Mouse (Mus musculus) spleen, postnatal 14 days (tissue): ENCODE measurements around the gene Copb1.
A peak's percentile ranks its signal among the peaks of the same experiment; 100 is the strongest.
"Not testable (repeated sequence)": the region's sequence is repeated elsewhere in the genome, so short reads cannot be mapped to it uniquely, and the experiment has no call there.

Experiments used
- DNase-seq, 2 experiments: peaks; one replicate each; pipeline ENCODE4 v3.0.0; 2021 to 2022; ENCODE audit warnings: low spot score in 2 of 2

The Copb1 gene

DNA sequence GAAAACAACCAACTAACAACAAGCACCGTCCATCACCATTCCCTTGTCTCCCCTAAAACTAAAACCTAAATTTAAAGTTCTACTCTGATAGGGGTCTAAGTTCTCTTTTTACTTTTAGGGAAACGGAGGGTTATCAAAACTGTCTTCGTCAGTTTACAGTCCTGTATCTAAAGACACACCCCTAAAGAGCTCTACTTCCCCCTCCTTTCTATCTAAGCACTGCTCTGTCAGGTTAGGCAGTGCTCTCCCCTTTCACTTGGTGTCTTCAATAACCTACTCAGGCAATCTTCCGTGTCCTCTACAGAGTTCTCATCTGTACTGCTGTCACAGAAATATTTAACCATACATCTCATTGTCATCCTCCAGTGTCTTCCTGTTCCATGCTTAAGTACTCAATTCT, 34.1 kb downstream of the Copb1 start:
- DNase-seq: no peak

DNA sequence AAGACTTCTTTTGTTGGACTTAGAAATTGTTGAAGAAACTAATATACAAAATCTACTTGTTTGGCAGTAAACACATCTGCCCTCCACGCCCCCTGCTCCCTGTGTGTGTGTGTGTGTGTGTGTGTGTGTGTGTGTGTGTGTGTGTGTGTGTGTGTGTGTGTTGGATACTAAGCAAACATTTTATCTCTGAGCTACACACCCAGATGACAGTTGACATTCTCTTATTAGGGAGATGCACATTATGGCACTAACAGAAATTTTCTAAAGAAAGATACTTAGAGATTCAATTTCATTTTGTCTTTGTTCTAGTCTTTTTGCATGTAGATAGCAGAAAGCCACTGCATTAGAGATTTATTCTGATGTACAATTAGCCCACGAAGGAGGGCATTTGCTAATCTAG, 37.6 kb downstream of the Copb1 start:
- no peak for DNase-seq

DNA sequence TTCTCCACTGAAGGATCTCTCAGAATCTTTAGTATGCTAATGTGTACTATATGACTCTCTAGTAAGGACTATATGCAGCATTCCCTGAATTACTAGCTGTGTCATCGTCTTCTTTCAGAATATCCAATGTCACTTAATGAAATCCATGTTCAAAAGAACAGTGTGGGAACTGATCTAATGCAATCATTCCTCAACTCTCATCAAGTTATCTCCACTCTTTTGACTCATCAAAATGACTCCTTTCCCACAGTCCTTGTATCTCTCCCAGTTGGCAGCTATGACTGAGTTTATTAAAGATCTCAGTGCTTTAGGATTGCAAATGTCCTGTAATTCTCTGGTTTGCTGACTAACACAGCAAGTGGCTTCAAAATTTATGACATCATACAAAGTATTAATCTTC, 40.1 kb downstream of the Copb1 start:
- DNase-seq: no peak

DNA sequence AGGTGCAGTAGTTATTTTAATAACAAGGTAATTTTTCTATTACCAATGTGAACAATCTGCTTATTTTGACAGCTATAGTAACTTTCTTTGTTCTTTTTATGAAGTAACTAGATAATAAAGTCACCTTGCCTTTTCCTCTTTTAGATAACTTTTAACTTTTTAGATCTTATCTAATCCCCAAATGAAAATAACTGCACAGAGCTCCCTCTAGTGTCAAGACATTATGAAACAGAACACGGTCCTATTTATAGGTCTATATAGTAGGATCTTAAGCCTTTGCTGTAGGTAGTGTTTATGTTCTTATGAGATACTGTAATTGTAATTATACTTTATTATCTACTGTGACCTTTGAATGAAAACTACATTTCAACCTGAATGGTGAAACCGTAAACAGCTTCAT, 41.0 kb downstream of the Copb1 start:
- no peak for DNase-seq

DNA sequence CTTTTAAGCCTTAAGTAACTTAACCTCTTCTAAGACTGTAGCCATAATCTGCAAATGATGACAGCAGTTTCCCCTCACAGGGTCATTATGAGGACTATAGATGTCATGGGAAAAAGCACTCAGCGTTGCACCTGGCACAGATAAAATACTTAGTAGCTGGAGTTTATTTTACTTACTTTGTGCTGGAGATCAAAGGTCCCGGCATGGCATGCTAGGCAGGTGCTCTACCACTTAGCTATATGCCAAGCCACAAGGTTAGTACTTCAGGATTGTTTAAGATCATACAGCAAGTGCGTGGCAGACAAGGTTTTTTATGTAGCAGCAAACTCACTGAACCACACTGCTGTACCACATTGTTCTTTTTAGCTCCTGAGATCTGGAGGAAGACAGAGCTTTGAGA, 43.9 kb downstream of the Copb1 start:
- DNase-seq: no peak

DNA sequence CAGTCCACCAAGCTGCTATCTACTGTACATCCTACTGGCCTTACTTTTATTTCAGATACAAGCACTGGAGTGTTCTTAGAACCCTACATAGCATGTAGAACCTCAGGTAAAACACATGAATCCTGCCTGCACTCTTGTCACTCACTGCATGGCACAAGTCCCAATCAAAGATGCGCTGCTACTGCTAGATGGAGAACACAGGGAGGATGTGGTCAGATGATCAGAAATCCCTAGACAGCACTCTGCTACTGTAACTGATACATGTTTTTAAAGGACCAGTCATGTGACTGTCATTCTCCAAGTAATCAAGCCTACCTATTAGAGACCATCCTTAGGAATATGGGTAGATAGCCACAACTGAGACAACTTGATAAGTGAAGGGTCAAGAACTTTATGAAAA, 44.7 kb downstream of the Copb1 start:
- DNase-seq: no peak

DNA sequence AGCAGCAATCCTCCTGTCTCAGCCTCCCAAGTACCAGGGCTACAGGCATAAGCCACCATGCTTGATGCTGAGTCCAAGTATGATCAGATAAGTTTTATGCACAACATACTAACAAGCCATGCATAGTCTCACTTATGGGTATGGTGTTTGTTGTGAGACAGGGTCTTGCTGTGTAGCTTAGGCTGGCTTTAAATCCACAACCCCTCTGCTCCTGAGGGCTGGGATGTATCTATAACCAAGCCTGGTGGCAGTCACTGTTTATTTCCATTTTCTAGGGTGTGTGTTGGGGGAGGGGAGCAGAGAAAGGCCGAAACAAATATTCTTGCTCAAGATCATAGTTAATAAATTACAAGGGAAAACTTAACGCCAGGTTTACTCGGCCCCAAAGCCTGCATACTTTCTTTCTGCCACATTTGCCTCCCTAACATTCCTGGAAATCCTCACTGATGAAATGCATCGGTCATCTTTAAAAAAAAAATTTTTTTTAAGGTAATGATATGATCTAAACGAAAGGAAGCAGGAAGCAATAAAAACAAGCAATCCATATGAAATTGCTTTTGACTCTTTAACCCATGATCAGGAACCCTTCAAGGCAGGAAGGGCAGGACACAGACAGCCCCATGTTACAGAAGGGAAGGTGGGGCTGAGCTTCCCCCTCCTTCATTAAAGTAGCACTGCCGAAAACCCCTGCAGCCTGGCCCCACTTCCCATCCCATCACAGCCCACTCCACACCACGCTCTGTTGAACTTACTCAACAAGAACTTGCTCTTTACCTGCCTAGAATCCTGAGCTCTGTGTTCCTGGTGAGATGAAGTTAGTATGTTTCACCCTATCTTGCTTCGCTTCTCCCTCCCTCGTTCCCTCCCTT, 50.8 kb downstream of the Copb1 start:
- DNase-seq: no peak

DNA sequence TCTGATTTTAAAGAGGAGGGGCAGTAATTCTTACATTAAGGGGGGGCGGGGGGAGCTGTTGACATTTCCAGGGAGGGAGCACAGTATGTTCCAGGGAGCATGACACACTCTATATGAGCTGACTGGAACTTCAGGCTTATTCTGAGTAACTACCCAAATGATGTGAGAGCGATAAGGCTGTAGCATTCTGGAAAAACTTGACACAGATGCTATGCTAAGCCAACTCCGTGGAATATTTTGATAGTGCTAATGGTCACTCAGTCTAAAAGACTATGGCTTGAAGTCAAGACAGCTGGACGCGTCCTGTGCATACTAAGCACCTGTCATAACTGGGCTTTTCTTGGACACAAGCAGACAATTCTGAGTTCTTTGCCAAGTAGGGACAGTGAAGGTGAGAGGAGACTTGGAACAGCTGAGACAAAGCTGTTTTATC, 51.5 kb downstream of the Copb1 start:
- DNase-seq: no peak

DNA sequence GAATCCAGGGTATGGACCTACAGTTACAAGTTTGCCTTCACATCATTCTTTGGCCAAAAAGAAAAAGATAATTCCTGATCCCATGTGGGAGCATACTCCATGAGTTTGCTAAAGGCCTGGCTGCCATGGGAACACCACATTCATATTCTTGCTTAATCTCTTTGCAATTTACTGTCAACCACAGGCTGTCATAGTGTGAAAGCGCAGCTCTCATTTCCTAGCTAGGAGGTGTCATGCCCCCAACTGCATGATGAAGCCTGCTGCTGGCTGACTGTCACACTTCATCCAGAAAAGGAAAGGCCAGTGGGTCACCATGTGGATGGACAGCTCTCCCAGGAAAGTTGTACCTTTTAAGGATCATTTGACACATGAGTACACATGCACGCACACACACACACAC, 53.9 kb downstream of the Copb1 start:
- no peak for DNase-seq

DNA sequence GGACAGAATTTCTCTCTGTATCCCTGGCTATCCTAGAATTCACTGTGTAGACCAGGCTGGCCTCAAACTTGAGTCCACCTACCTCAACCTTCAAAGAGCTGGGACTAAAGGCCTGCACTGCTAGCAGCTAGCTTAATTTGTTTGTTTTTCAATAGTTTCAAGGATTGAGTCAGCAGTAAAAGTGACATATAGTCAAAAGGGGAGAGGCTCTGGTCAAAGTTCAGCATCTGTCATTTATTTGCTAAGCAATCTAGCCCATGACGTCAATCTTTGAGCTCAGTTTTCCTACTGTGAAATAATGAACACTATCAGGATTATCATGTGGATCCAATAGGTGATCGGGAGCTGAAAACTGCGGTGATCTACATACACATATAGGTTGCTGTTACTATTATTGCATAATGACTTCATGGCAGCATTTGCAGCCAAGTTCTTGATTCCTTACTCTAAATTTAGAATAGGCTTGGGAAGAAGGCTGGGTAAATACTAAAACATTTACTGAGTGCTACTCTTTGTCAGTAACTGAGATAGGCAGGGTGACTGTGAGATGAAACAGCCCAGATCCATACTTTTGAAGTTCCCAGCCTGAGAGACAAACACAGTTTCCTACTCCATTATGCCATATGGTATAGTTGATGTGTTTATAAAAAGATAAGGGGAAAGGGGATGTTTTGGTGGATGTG, 54.9 kb downstream of the Copb1 start:
- DNase-seq: no peak

DNA sequence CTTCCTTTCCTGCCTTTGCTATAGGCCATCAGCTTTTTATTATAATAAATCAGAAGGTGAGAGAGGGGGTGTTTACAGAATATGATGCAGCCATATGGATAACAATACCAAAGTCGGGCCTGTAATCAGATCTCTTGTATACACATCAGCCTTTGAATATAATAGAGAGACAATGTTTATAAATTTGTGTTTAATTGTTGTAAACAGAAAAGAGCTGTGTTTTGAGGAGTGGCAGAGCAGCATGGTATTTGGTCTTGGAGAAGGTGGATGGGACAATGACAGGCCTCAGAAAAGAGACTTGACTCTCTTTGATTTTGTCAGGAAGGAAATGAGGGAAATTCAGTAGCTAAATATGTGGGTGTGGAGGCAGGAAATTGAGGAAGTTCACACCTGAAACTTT, 56.3 kb downstream of the Copb1 start:
- DNase-seq: no peak

DNA sequence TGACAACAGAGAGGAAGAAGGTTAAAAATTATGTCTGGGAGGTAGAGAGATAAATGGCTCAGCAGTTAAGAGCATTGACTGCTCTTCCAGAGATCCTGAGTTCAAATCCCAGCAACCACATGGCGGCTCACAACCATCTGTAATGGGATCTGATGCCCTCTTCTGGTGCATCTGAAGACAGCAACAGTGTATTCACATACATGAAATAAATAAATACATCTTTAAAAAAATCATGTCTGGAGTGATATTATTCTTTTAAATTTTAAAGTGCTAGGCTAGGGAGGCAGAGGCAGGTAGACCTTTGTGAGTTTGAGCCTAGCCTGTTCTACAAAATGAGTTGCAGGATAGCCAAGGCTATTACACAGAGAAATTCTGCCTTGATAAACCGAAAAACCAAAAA, 57.9 kb downstream of the Copb1 start:
- not testable (repeated sequence) for DNase-seq

DNA sequence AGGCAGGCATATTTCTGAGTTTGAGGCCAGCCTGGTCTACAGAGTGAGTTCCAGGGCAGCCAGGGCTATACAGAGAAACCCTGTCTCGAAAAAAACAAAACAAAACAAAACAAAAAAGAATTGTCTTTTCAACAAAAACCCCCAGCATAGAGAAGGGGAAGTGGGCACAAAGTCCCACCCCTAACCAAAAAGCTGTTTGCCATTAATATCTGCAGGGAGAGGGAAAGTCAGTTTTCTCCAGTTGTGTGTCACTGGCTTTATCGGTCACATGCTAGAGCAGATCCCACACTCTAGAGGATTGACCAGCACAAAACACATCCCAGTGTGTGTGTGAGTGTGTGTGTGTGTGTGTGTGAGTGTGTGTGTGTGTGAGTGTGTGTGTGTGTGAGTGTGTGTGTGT, 59.7 kb downstream of the Copb1 start:
- DNase-seq: not testable (repeated sequence)

DNA sequence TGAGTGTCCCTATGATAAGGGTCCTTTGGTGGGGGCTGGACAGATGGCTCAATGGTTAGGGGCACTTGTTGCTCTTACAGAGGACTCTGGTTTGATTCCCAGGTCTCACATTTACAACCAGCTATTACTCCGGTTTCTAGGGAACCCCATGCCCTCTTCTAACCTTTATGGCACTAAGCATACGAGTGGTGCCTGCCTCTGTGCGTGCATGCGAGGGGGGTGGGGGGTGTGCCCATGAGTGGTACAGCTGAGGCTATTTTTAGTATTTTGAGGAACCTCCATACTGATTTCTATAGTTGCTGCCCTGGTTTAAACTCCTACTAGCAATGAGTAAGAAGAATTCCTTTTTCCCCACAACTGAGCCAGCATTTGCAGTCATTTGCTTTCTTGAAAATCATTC, 60.3 kb downstream of the Copb1 start:
- DNase-seq: no peak

DNA sequence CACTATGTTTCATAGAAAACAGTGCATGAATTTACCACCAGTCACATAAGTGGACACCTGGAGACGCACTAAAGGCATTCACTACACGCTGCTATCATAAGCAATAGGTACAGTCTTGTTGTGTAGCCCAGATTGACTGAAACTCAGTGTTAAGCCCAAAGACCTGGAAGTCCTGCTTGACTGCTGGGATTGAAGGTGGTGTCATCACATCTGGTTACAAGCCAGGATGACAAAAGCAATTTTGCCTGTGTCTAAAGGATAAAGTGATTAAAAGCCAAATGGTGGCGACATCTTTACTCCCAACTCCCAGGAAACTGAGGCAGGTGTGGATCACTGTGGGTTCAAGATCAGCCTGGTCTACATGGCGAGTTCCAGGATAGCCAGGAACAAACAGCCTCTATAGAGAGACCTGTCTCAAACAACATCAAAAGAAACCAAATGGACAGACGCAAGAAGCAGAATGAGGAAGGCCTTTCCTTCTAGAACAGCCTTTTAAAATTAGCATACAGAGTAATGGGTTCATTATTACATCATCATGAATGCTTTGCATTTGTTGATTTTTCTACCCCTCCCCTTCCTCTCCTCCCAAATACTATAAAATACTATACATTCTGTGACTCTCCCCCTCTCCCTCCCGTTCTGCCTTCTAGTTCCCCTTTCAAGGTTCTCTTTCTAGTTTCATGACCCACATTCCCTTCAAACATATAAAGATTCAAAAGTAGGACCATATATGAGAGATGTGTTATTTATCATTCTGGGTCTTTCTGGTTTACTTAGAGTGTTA, 61.0 kb downstream of the Copb1 start:
- DNase-seq: no peak

DNA sequence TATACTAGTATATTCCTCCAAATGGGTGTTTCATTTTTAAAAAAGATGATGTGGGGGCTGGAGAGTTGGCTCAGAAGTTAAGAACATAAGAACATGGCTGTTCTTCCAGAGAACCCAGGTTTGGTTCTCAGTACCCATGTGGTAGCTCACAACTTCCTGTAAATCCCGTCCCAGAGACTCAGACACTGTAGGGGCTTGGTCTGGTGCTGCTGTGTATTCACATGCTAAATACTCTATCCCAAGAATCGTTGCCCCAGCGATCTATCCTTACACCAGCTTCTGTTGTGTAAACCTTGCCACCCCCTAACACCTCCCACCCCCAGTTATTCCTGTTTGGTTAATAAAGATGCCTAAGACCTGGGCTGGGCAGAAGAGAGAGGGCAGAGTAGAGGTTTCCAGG, 61.9 kb downstream of the Copb1 start:
- no peak for DNase-seq

DNA sequence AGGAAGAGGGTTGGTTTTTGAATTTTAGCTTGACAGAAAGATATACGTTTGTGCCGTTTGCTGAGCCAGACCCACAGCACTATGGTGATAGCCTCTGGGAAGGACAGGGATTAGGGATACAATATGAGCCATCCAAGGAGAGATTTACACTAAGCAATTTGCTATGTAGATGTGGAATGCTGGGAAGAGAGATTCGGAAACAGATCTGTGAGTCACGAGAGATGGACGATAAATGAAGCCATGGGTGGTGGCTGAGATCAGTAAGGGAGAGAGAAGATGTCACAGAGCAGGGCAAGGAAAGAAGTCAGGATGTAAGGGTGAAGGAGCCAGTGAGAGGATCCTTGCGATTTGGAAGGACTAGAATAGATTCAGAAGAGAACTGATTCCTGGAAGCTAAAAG, 71.1 kb downstream of the Copb1 start:
- no peak for DNase-seq

DNA sequence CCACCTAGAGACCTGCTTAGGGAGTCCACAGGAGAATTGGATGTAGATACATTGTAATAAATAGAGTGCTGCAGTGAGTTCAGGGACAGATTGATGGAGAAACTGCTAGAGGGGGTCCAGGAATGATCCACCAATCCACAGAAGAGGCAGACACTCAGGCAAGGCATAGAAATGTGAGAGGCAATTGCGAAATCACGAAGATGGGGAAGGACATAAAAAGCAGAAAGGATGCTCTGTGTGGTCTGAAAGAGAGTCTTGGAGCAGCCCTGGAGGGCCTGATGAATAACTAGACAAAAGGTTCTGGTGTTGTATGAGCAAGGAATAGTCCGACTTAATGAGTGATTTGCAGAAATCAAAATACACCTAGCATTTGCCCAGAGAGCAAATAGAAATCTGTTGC, 71.8 kb downstream of the Copb1 start:
- no peak for DNase-seq

DNA sequence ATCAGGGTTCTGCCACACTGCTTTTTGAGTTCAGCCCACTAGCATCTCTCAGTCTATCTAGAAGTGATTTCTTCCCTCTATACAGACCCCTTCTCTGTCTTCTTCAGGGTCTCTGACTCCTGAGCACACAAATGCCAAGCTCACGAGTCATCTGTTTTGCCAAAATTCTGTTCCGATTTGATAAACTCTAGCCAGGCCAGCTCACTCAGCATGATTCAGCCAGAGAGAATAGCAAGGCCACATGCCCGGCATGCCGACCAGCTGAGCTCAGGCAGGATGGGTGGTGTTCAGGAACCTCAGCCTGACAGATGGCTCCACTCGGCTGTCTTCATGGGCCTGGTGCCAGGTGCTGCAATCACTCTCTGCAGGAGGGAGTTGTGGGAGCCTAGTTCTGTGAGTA, 73.1 kb downstream of the Copb1 start:
- peak in 1 of 2 experiments; percentile 12 for DNase-seq

DNA sequence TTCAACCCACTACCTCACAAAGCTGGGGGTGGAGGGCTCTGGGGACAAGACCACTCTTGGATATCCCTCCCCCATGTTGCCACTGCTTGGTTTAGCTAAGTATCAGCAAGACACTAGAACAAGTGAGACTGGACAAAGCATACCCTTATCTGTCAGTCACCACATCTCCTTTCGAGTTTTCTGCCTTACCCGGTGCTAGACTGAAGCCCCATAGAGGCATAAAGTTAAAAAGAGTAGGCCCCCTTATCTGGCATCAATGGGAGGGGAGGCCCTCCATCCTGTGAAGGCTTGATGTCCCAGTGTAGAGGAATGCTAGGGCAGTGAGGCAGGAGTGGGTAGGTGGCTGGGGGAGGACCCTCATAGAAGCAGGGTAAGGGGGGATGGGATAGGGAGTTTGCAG, 77.9 kb downstream of the Copb1 start:
- no peak for DNase-seq

DNA sequence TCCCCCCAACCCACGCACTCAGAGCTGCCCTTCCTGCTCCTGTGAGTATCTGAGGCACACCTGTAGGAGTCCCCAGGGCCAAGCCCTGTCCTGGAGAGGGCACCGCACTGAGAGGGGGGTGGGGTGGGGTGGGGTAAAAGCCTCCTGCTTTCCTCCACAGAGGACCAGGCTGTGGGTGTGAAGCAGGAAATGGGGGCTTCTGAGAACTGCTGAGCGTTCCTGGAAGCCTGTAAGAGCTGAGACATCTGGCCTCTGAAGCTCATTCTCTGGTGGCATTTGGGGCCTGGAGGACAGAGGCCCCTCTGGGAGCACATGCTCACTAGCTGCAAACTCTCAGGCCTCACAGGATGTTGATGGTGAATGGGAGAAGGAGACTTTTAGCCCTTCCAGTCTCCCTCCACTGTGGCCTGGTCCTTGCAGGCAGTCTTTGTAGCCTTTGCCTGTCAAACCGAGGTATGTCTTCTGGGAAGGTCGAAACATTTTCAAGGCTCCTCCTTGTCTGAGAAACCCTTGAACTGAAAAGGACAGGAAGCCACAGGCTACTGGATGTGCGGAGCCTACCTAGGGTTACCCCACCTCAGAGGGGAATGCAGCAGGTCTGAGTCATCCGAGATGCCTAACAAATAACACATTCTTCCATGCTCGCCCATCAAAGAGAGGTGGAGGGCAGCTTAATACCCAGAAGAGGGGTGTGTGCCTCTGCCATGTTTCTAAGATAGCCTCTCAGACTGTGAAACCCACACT, 83.0 kb downstream of the Copb1 start:
- no peak for DNase-seq

DNA sequence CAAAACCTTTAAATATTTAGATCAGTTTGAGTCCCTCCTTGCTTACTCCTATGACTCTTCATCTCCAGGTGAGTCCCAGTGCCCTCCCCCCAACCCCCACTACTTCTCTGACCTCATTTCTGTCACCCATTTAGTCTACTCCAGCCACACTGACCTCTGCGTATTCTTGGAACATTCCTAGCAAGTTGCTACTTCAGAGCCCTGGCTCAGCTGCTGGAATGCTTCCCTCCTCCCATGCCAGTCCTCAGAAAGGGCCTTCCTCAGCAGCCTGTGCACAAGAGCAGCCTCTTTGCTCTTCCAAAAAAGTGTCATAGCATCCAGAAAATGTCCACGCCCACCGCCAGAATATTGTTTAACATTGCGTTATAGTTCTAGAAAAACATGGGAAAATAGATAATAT, 84.5 kb downstream of the Copb1 start:
- no peak for DNase-seq
